Mouse (Mus musculus) small intestine, adult 2 months (tissue): ENCODE results near the gene Magi1.

Experiments
- CTCF ChIP-seq: fragments of 200-500 bp; IDR thresholded peaks from 2 replicates; pipeline ENCODE4 v1.5.1; 2012; ENCODE audit warnings: low read depth, mild to moderate bottlenecking, control low read depth, inconsistent platforms, low read length, moderate library complexity, mixed read lengths; ENCODE audit not compliant: insufficient replicate concordance, insufficient read length; ENCODE audit errors: extremely low read depth
- POLR2A ChIP-seq: fragments of 200-500 bp; IDR thresholded peaks from 2 replicates; pipeline ENCODE4 v1.6.1; 2012; ENCODE audit warnings: low read depth, mild to moderate bottlenecking, control low read depth, inconsistent platforms, low read length, moderate library complexity

DNA sequence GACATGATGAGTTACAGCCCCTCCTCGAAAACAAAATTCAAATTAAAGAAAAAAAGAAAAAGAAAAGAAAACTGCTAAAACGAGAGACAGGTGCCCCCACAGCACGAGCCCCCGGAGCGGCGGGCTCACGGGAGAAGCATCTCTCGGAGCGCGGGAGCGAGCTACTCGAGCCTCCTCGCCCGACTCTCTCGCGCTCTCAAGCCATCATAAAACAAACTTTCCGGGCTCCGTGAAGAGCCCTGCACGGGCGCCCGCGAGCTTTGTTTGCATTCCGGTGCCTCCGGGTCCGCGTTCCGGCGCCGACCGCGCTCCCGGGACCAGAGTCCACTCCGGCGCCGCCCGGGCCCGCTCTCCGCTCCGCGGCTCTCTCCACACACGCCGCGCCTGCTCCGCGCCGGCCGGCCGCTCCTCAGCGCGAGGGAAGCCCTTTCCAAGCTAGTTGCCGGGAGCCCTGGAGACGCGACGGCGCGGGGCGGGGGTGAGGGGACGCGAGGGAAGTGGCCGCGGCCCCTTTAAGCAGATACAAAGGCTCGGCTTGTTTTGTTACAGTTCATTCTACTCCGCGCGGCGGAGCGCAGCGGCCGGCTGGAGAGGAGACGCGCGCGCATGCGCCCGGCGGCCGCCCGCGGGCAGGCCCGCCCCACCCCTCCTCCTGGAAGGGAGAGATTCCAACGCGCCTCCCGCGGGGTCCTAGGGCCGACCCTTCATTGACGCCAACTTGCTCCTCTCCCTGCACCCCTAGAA lies at the start of gene Magi1:
- TF ChIP-seq POLR2A (peak; percentile 58; the same call in 1 of the 2 replicates), CTCF (no peak)
